Mouse (Mus musculus) neutrophil, adult 5-6 weeks (primary cell): ENCODE measurements around the gene Asb15. TPM values are rescaled to one million over a fixed set of nuclear protein-coding genes. Genes with fewer than 3 reads are reported as not detected.

Experiments used
- ATAC-seq: fragments of 151-379, 151-347 bp; 2 replicates; pipeline ENCODE4 v1.8.0; 2017; ENCODE audit warnings: mild to moderate bottlenecking, moderate TSS enrichment; ENCODE audit not compliant: insufficient number of reproducible peaks, poor library complexity, low FRiP score, severe bottlenecking; ENCODE audit errors: extremely low read depth
- total RNA-seq: library from RNA; stranded (forward); fragments of 200-1000 nt; gene quantifications from 2 replicates; pipeline ENCODE4 v1.2.3, GENCODE M21; 2017

Asb15 gene
- not detected in 2 replicates for total RNA-seq

DNA sequence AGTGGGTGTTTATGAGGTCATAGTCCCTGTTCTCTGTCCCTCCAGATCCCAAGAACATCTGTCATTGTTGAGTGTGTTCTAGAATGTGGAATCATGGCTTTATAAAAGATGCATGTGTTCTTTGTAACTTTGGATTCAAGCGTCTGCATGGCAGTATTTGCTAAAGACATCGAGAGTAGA lies at the start of gene Asb15:
Gene Asb15, plus strand, starts transcription at position 81 of the 180 bp plus-strand sequence.
- ATAC-seq: no peak

DNA sequence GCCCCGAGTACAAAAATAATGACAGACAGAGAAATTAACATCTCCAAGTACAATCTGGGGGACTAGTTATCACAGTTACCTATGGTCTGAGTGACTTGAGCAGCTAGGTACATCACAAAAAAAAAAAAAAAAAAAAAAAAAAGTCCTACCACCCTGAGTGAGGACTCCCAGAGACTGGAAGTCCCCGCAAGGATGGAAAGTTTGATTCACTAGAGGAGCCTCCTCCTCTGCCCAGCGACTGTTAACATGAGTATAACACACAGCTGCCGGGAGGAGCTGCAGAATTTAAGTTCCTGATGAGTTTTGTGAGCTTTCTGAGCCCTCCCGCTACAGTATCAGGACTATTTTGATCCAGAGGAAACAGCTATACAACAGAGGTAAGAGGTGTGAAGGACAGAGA lies 41.4 kb upstream of the Asb15 start:
- no peak for ATAC-seq

DNA sequence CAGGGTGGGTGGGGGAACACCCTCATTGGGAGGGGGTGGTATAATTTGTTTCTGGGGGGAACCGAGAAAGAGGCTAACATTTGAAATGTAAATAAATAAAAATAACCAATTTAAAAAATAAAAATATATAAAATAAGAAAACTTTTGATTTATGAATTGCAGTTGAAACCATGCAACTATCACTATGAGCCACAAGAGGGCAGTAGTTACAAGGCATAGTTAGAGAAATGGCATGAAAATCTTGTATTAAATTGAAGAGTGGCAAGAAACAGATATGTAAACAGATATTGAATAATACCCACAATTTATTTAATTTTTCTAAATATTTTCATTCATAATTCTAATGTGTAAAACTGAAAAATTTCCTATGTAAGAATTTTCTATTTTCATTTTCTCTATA lies 37.6 kb upstream of the Asb15 start:
- no peak for ATAC-seq

DNA sequence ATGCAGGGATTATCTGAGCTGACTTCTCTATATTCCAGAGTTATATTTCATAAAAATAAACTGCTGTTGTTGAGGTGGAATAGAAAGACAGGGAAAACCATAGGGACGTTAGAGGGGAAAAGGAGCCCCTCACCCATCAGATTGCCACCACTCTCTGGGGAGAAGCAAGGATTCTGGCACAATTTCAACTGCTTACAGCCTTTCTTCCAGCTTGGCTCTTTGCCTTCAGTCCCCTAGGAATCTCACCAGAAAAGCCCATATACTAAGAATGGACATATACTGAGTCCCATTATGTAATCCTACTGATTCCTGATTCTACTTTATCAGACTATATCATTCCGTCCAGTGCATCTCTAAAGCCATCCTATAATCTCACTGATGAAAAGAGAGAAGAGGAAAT lies 23.8 kb upstream of the Asb15 start:
- ATAC-seq: no peak

DNA sequence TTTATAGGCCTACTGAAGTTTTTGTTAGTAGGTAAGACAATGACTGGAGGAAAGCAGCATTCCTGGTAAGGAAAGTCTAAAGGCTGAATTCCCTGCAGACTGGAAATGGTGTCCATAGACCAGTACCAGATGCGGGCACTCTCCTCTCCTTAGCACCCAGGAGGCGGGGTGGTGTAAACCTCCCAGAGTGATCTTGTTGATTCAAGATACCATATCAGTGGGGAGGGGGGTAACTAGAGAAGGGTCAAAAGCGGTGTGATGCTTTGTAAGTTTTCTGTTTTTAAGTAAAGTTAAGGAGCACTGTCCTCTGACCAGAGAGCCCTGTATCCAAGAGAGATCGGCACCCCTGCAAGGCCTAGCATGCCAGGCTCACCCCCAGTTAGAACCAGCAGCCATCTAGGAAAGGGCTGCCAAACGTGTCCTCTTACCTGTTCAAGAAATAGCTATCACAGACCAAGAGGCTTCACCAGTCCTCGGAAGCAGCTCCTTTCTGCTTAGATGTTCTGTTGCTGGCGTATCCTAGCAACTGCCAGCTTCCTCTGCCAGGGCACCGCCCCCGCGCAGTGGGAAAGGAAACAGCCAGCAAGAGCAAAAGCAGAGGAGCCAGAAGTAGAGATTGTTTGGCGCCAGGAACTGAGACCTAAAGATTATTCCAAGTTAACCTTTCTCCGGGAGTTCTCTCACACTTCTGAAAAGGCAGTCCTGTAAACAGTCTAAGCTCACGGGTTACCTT lies 13.2 kb upstream of the Asb15 start, which contains the start of gene Iqub:
Gene Iqub, minus strand, starts transcription at position 516 of the 733 bp plus-strand sequence.
- 0 out of 2 replicates have a peak, but pooled peaks have one; percentile 41 for ATAC-seq

DNA sequence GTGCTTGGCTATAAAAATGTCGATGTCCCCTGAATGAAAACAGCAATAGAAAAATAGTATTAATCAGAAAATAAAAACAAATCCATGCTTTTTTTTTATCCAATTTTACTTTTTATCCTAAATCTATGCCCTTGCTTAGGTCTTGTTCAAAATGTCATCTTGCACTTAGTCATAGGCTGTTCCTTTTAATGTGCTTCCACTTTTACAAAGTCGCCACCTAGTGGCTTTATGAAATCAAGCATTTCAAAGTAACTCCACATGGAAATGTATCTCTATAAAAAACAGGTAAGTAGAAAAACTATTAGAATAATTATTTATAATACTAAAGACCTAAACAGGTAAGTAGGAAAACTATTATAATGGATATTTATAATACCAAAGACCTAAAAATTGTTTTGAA lies 11.7 kb upstream of the Asb15 start:
- peak; percentile 44; the same call in 1 of the 2 replicates for ATAC-seq

DNA sequence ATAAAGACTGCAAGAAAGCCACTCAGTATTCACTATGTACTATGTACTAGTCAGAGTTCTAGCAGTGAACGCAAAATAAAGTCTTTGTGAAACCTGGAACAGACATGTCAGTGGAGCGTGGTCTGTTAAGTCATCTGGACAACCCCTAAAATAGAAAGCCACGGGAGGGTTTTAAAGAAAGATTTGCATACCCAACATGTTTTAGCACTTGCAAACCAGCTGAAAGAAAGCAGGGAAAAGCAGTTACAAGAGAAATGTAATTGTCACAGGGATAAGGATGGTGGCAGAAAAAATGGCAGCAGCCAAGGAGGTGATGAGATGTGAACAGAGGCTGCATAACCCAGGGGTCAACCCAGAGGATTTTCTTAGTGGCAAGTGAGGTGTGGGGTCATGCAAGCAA lies 2.2 kb upstream of the Asb15 start:
- no peak for ATAC-seq

DNA sequence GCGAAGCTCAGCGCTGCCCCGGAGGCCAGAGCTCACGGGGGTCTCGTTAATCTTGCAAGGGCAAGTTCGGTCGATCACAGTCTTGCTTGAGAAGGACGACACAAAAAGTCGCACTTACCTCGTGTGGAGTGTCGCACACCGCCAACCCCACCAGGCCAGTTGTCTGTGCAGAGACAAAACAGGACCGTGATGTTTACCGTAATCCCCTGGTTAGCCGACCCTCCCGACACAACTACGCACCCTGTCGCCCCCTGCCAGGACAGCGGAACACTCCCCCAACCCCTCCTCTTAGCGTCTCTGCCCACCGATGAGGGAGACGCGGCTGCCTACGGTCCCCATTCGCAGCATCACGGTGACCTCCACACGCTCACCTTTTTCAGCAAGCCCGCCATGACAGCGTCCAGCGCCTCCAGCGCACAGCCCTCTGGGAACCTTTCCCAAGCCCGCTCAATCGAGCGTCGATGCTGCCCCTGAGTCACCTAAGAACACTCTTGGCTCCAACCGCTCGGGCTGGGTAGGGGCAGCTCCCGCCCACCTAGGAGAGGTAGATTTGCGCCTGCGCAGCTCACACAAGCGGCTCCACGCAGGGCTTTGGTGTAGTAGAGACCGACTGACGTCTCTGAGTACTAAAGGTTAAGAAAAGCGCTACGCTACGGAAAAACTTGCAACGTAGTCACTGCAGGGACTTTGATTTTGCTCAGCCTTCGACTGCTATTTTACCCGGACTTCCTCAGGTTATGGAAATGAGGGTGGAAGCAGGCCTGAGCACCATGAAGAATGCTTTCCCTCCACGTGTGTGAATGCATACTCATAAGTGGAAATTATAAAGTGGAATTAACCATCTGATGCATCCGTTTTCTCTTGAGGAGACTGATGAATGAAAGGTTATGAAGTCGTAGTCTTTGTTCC lies 535 bp upstream of the Asb15 start, which contains the start of gene Ndufa5:
Gene Ndufa5, minus strand, starts transcription at position 859 of the 909 bp plus-strand sequence.
- peak; percentile 95 for ATAC-seq

DNA sequence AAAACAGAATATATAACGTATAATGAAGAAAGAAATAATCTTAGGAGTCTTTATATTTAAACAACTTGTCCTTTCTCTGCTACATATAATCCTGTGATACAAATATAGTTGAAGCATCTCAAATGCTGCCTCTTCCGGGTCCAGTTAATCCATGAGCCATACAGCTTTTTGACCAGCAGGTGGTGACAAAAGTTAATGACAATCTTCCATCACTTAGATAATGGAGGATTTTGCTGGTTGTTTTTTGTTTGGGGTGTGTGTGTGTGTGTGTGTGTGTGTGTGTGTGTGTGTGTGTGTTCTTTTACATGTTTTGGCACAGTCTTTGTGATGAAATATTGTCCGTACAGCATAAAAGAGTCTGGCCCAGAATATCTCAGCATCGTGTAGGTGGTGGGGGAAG lies 2.2 kb downstream of the Asb15 start:
- peak; percentile 65; the same call in 1 of the 2 replicates for ATAC-seq

DNA sequence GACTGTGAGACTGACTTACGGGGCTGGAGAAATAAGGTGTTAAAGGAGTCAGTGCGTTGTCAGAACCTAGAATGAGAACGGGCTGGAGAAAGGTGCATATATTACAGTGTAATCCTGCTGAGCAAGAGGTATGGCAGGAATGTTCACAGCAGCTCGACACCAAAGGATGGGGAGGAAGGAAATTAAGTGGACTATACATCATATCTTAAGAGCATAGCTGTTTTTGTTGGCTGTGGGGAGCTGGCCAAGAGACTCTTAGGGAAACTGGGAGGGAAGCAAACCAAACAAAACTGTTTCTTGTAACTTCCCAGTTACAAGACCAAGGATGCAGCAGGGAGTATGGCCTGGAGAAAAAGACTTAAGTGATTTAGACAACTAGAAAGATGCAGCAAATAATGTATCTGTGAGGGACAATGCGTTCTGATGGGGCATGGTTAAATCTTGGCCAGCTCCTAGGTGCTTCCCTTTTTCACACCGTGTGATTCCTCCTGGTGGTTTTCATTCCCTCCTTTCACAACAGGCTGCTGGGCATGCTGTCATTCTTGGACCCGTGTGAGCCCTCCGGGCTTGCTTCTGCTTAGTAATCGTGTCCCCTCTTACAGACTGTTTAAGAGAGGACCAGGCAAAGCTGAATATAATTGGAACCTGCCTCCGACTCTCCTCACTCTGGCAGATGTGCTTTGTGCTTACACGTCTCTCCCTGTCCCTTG lies 2.9 kb downstream of the Asb15 start:
- ATAC-seq: no peak

DNA sequence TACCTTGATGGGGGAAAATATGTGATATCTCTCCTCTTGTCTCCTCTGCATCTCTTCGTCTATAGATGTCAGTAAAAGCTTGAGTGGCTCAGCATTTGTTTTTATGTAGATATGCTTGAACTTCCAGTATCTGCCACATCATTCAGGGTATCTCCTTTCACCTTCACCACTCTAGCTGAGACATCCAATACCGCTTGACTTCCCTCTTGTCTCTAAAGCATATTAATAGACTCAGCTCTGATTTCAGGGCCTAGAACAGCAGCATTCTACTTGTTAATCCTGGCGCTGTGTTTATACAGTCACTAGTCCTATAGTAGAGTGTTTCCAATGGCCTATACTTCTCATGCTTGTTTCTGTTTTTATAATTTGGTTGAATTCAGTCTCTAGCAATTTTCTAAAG lies 4.9 kb downstream of the Asb15 start:
- no peak for ATAC-seq

DNA sequence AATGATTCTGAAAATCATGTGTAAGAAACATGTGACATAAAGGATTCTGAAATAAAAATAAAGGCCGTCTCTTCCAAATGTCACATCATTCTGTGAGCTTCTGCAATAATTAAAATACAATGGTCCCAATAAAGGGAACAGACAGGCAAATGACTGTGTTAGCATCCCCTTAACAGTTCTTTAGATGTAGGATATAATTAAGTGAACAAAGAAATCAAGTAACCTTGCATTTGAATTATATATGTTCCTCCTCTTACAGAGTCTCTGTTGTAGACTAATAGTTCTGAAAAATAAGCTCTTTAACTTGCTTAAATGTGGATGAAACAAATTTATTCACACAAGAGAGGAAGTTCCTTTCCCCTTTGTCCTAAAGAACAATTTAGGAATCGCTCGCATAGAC lies 10.5 kb downstream of the Asb15 start:
- ATAC-seq: no peak

DNA sequence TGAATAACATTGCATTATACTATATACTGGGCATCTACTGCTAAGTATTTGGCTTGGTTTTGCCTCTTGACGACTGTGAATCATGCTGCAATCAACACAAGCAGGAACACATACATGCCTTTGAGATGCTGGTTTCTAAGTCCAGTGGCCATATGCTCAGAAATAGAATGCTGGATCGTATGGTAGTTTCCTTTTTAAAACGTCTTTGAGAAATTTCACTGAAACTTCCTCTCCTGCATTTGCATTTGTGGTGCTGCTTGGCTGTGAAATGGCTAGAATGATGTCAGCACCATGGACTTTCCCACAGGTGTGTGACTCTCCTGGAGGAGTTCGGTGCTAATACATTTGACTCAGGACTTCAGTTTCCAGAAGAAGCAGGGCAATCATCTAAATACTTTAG lies 12.2 kb downstream of the Asb15 start:
- ATAC-seq: no peak

DNA sequence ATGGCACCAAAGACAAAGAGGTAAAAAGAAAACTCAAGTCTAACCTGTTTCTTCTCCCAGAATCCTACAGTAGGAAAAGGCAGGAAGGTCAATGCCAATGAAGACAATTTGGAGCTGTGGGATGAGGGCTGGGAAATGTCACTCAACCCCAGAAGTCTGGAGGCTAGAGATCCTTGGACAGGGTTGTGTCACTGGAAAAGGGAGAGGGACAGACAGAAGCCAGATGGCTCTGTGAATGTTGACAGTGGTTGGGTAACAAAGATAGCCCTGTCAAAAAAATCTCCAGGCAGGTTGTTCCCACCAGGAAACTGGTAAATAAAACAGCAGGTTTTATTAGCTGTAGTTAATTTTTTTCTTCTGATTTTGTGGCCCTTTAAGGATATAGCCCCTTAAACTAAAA lies 14.4 kb downstream of the Asb15 start:
- no peak for ATAC-seq

DNA sequence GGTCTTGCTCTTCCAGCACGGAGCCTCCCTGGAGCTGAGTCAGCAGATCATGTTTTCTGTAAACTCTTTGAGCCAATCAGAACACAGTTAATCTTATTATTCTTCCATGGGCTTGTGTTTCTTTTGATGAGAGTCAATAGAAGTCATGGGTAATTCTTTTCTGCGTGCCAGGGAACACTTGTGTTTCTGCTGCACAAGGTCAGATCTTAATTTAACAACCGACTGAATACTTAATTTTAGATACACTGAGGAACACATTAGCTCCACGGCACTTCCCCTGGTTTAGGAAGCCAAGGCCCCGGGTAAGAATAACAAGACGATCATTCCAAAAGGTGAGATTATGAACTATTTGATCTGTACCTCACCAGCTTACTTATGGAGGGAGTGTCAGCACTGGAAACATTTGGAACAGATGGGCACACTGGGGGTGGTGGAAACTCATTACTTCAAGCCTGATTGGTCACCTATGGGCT lies 15.2 kb downstream of the Asb15 start:
- no peak for ATAC-seq

DNA sequence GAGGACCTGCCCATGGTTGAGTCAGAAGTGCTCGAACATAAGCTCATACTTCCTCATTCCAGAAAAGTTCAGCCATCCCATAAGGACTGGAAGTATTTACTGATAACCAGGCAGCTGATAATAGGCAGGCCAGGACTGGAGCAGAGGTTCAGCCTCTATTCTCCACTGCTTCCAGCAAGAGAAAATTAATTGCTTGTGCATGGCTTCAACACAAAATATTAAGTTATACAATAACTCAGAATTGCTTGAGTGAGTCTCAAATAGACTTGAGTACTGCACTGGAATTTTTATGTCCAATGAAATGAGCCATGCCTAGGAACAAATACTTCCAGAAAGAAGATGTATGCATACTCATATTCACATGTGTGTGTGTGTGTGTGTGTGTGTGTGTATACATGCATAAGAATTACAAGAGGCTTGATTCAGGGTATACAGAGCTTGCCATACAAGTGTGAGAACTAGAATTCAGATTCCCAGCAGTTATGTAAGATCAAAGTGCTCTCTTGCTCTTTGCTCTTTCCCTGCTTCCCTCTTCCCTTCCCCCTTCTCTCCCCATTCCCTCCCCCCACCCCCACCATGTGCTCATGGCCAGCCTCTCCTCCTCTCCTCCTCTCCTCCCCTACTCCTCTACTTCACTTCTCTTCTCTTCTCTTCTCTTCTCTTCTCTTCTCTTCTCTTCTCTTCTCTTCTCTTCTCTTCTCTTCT lies 18.9 kb downstream of the Asb15 start:
- ATAC-seq: no peak

DNA sequence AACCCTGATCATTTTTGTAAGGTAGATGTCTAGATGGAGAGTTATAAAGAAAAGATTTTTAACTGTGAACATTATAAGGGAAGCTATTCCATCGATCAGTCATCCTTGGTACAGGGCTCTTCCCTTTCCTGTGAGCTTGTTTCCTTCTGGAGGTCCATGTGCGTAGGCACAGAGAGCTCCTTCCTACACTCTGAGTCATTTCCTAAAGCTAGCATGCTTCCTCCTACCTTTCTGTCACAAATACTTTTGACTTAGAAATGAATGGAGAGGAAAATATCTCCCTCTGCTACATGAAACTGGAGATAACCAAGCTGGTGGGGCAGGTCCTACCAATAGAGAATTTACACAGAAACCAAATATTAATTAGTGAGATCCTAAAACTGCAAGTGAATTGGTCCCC lies 21.9 kb downstream of the Asb15 start:
- ATAC-seq: no peak

DNA sequence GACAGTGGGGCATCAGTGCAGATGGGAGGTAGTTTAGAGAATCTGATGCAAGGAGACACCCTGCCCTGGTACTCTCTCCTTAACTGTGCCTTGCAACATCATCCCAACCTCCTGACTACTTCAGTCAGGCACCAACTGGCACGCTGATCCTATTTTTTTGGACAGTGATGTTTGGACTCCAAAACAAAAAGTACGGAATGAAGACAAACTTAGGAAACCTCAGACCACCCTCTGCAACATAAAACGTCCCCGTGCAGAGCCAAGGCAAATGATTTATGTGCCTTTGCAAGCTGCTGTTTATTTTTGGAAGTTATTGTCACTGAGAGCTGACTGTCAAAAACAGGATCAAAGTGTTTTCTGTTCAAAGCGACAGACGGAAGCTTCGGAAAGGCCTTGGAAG lies 24.1 kb downstream of the Asb15 start:
- ATAC-seq: no peak

DNA sequence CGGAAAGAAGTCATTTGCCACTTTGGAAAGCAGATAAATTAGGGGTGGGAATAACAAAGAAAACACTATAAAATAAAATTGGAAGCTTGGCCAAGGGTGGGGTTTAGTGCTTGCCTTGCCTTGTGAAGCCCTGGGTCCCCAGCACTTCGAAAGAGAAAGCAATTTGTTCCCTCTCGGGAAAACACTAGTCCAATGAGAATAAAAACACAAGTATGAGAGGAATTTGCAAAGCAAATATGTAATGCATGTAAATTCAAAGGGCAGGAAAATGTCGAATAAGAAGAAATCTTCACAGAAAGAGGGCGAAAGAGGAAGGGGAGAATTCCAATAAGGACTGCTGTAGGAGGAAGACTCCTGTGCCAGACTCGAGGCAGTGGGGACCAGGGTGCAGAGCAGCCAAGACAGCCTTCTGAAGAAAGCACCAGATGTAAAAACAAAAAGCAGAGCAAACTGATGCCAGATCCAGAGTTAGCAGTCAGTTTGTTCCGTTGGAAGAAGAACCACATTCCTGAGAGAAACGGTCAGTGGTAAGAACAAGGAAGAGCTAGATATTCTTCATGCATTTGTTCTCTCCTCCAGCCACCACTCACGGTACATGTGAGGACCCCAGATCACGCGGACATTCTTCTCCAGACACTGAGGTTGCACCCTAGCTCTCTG lies 26.6 kb downstream of the Asb15 start:
- ATAC-seq: no peak
